Mouse (Mus musculus) brown adipose tissue, adult 24 weeks (tissue): Measurements from ENCODE around the gene Rundc3a. TPM values are rescaled to one million over a fixed set of nuclear protein-coding genes. Genes with fewer than 3 reads are reported as not detected.

Source experiments
- H3K27ac ChIP-seq: fragments of 200-500 bp; replicated peaks from 2 replicates; pipeline ENCODE4 v1.5.1; 2012; ENCODE audit warnings: low read depth, mild to moderate bottlenecking, low read length
- H3K4me1 ChIP-seq: fragments of 200-500 bp; 2 replicates; pipeline ENCODE4 v1.6.1; 2012; ENCODE audit warnings: low read length, mixed read lengths; ENCODE audit not compliant: control insufficient read depth, insufficient read depth, insufficient read length
- H3K4me3 ChIP-seq: fragments of 200-500 bp; 2 replicates; pipeline ENCODE4 v1.5.1; 2012; ENCODE audit warnings: low read depth, mild to moderate bottlenecking, low read length, moderate library complexity; ENCODE audit not compliant: insufficient read depth
- polyA plus RNA-seq: library from polyadenylated mRNA; stranded (reverse); fragments of >200 nt; gene quantifications from 2 replicates; pipeline ENCODE4 v1.2.4, GENCODE M21; 2012; ENCODE audit not compliant: missing spikeins, insufficient read depth, insufficient read length

The Rundc3a gene
- polyA plus RNA-seq, 1 experiment = not detected

DNA sequence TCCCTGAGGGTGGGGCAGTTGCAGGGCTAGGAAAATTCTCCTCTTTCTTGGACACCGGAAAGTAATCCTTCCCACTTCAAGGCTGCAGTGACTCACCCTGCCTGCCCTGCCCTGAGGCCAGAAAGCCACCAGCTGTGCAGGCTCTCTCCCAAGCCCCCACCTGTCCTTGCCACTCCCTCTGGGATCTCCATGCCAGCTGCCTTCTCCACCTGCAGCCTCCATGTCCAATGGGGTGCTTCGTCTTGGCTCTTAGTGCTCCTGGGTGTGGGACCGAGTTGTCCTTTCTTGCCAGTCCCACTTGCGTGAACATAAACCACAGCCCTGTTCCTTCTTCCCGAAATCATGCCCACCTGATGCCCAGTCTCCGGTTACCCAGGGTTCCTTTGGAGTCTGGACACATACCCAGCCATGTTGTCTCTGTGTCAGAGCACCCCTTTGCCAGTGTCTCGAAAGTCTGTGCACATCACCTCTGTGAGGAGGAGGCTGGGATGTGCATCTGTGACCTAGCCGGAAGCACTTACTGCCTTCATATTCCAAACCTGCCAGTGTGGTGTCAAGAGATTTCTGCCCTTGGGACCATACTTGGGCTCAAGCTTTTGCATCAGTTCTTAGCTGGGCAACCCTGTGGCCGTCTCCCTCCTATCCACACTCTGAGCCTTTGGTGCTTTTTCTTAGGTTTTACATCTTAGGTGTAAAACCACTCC lies 1.4 kb downstream of the Rundc3a start:
- Histone ChIP-seq H3K4me1 (peaks cover 4% of the 10 kb centered on the region), H3K4me3 (no peak overlapping the region), H3K27ac (no peak overlapping the region)

DNA sequence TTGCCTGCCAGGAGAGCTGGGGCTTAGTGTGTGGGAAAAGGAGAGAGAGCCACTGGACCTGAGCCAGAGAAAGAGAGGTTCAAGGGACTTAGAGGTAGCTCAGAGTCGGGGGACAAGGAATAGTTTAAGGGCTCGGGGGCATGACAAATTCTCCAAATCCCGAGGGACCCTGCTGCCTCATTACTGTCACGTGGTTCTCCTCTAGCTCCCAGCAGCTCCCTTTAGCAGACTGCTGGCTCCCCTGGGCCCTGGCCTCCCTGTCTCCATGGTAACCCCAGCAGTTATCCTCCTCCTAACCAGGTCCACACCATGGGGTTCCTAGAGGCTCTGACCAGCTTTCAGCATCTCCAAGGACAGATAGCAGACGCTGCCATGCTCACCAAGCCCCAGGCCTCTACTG lies 2.0 kb downstream of the Rundc3a start:
- no peak overlapping the region for H3K27ac ChIP-seq
- H3K4me1 ChIP-seq = peaks cover 4% of the 10 kb centered on the region
- no peak overlapping the region for H3K4me3 ChIP-seq

DNA sequence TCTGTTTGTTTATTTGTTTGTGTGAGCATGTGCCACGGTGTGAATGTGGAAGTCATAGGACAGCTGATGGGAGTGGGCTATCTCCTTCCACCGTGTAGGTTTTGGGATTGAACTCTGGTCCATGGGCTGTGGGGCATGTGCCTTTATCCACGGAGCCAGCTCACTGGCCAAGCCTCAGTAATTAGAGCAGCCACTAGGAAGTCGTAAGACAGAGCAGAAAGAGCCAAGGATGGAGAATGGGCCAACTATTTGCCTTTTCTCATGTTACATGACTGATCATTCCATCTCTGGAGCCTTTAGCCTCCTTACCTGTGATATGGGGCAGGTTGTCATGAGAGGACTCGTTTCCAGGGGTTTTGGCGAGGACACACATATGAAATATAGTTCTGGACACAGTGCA lies 3.1 kb downstream of the Rundc3a start:
- Histone ChIP-seq H3K4me1 (peaks cover 4% of the 10 kb centered on the region), H3K4me3 (no peak overlapping the region), H3K27ac (no peak overlapping the region)

DNA sequence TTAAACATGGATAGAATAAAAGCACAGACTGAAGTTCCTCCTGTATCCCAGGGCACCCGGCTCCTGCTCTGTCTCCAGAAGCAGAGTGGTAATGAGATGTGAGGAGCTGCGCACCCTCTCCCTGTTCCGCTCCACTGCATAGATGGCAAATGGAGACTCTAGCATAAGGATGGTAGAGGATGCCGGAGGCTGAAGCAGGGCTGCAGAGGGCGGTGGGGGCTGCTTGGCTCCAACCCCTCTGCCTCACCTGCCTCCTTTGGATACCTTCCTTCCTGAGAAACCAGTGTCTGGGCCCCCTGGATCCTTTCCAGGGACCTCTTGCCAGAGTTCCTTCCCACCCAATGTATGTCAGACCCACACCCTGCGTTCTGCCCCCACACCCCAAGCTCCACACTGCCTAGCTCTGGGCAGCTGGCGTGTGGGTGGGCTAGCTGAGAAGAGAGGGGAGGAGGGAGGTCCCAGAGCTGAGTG lies 3.5 kb downstream of the Rundc3a start:
- H3K4me1 ChIP-seq = peaks cover 4% of the 10 kb centered on the region
- H3K4me3 ChIP-seq = no peak overlapping the region
- H3K27ac ChIP-seq = no peak overlapping the region

DNA sequence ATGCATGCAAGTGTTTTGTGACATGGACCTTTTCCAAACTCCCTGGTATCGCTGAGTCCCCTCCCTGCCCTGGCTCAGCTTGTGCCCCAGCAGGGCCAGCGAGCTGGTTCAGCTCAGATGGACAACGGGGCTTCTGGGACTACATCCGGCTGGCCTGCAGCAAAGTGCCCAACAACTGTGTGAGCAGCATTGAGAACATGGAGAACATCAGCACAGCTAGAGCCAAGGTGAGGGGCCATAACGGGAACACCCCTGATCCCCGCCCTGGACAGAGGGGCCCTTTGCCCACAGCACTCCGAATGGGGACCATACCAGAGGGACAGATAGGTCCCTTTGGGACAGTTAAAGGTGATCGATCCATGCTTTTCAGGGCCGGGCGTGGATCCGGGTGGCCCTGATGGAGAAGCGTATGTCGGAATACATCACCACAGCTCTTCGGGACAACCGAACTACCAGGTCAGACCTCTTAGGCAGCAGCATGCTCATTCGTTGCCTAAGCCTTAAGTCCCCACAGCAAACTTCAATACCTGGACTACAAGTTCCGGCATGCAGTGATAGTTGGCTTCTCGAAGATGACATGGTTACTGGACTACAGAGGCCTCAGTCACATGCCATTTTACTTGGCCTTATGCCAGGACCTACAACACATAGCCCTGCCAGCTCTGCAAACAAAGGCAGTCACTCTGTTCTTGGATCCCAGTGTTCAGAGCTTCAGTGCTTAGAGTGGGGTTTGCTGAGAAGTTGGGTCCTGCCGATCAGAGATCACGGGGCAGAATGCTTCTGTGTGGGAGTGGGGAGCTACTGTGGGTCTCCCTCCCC lies 5.0 kb downstream of the Rundc3a start:
- Histone ChIP-seq H3K27ac (no peak overlapping the region), H3K4me3 (no peak overlapping the region), H3K4me1 (peaks cover 4% of the 10 kb centered on the region)

DNA sequence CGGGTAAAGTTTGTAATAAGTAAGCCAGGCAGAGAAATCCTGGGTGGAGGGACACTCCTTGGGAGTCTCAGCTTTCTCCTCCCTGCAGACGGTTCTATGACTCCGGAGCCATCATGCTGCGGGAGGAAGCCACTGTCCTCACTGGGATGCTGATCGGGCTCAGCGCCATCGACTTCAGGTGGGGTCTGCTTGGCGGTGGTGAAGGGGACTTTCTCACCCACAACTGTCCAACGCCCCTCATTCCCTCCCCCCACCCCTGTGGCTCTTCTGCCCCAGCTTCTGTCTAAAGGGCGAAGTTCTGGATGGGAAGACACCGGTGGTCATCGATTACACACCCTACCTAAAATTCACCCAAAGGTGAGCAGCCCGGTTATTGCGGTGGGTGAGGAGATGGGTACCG lies 5.9 kb downstream of the Rundc3a start:
- Histone ChIP-seq H3K4me3 (no peak overlapping the region), H3K27ac (no peak overlapping the region), H3K4me1 (no peaks in the 10 kb centered on the region)

DNA sequence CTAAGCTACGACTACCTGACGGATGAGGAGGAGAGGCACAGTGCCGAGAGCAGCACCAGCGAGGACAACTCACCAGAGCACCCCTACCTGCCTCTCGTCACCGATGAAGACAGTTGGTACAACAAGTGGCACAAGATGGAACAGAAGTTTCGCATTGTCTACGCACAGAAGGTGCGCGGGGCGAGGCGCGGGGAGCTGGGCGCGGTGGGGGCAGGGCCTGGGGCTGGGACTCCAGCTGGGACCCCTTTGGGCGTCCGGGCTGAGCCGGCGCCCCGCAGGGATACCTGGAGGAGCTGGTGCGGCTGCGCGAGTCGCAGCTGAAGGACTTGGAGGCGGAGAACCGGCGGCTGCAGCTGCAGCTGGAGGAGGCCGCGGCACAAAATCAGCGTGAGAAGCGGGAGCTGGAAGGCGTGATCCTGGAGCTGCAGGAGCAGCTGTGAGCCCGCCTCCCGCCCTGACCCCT lies 6.4 kb downstream of the Rundc3a start:
- no peaks in the 10 kb centered on the region for H3K4me1 ChIP-seq
- H3K4me3 ChIP-seq = no peak overlapping the region
- H3K27ac ChIP-seq = no peak overlapping the region

DNA sequence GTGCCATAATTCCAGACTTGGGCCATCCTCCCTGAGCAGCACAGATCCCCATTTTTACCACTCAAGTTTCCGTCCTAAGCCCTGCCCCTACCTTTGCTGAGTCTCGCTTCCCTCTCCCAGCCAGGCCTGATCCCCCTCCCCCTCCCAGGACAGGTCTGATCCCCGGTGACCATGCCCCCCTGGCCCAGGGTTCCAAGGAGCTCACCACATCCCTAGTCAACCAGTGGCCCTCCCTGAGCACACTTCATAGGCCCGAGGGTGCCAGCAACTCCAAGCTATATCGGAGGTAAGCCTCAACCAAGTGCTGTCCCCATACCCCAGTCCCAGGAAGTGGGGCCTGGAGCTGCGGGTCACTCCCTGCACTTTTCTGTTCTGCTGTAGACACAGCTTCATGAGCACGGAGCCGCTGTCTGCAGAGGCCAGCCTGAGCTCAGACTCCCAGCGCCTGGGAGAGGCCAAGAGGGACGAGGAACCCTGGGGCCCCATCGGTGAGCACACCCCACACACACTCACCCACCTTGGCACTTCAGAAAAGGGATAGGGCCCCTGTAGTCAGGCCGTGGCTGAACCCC lies 7.4 kb downstream of the Rundc3a start:
- Histone ChIP-seq H3K4me1 (no peaks in the 10 kb centered on the region), H3K4me3 (no peak overlapping the region), H3K27ac (no peak overlapping the region)

DNA sequence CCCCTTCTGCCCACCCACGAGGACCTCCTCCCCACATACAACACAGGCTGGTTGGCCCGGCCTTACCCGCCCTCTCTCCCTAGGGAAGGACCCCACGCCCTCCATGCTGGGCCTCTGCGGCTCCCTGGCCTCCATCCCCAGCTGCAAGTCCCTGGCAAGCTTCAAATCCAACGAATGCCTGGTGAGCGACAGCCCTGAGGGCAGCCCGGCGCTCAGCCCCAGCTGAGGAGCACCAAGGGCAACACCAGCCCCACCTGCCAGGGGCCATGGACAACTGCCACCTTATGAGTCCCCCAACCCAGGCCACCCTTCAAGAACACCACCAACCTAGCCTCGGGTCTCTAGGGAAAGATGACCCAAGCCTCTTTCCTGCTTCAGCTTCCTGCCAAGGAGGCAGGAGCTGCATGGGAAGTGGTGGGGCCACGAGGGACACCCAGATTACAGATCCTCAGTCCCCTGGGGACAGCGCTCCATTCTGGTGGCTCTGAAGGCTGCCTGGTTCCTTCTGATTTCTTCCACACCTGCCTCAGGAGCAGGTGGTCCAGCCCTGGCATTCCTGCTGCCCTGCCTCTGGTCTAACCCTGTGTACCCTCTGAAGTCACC lies 8.8 kb downstream of the Rundc3a start:
- Histone ChIP-seq H3K27ac (no peak overlapping the region), H3K4me1 (peaks cover 4% of the 10 kb centered on the region; the same call in 1 of the 2 replicates), H3K4me3 (no peak overlapping the region)

DNA sequence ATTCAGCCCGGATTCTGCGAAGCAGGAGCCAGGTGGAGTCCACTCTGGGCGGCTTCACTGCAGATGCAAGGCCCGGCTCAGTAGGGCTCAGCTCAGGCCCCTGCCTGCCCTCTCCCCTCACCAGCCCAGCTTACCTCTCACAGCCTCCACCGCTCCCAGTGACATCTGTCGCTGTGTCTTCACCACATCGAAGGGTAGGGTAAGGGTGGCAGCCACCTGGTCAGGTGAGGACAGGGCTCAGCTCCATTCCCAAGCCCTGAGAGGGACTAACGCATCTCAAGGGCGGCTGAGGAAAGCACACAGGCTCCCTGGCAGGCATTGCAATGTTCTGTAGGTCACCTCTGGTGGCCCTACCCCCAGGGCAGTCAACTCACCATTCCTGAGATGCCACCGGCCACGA lies 10.5 kb downstream of the Rundc3a start:
- Histone ChIP-seq H3K4me1 (peaks cover 4% of the 10 kb centered on the region; the same call in 1 of the 2 replicates), H3K4me3 (no peak overlapping the region), H3K27ac (no peak overlapping the region)

DNA sequence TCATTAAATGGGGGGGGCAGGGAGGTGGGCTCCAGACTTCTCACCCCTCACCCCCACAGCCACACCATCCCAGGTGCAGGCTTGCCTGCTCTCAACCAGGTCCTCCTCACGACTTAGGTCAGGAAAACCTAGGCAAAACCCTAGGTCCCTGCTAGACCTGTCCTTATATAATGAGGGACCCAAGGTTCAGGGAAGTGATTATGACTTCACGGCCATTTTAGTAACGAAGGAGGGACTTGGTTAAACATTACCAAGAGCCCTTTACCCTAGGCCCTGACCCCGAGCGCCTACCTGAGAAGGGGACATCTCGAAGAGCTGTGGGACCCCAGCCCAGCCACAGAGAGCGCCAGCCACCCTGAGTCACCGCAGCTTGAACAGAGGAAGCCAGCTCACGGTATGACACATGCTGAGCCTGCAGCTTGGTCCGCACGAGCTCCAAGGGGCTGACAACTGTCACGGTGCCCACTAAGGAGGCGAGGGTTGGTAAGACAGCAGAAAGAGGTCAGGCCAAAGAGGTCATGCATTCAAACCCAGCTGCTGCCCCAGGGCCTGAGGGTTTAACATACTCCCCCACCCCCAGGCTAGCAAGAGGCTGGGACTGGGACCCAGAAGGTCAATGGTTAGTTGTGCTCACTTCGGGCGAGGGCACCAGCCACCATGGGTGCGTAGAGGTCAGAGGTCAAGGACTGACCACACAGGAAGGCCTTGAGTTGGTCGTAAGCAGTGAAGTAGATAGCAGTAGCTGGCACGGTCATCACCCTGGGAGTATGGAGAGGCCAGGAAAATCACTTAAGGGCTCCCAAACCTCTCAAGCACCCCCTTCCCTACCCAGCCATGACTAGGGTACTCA lies 11.2 kb downstream of the Rundc3a start:
- H3K4me1 ChIP-seq = peaks cover 4% of the 10 kb centered on the region; the same call in 1 of the 2 replicates
- H3K27ac ChIP-seq = no peak overlapping the region
- H3K4me3 ChIP-seq = no peak overlapping the region

DNA sequence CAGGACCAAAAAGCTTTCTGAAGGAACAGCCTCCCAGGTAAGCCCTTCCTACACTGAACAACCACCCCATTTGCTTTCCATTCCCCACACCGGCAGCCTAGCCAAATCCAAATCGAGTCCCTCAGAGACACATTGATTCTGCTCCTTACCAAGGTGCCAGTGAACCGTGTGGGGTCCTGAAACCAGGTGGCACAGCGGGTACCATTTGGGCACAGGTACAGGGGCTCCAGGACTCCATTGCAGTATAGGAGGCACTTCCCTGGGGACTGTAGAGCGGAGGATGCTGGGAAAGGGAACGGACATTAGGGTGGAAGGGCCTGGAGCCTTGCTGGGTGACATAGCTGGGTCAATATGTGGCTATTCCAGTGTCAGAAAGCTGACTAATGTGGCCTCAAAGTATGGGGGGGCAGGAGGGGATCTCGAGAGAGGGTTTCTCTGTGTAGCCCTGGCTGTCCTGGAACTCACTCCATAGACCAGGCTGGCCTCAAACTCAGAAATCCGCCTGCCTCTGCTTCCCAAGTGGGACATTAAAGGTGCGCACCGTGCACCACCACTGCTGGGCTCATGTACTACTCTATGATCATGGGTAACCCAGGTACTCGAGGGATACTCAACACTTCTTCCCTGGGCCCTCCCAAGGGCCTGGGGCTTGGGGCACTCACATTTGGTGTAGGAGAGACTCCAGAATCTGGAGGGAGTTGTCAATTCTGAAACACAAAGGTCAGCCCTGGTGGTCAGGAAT lies 12.5 kb downstream of the Rundc3a start:
- Histone ChIP-seq H3K4me3 (peak overlapping the region; percentile 73), H3K27ac (peak overlapping the region; percentile 92)

DNA sequence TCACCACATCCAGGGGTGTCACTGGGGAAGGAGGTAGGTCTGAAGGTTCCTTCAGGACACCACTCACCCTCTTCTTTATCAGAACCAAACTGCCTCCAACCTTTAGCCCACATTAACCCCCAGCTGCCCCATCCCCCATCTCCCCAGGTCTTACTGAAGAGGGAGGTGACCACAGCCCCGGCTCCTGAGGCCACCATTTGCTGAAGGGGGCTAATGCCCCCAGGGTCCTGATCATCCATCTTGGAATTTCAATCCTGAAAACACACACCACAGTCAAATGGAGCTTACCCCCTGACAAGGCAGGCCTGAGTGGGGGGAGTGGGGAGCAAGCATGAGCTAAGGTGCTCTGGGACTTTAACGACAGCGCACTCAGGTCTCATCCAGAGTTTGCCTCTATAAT lies 13.2 kb downstream of the Rundc3a start:
- Histone ChIP-seq H3K4me1 (peaks cover 4% of the 10 kb centered on the region; the same call in 1 of the 2 replicates), H3K4me3 (peak overlapping the region; percentile 73), H3K27ac (peak overlapping the region; percentile 92)

More for the DNA sequence above, 12.5 kb downstream of the Rundc3a start:
- H3K4me1 ChIP-seq = peaks cover 4% of the 10 kb centered on the region; the same call in 1 of the 2 replicates
